Mouse (Mus musculus): ENCODE measurements around the gene Dleu7.

The Dleu7 gene

DNA sequence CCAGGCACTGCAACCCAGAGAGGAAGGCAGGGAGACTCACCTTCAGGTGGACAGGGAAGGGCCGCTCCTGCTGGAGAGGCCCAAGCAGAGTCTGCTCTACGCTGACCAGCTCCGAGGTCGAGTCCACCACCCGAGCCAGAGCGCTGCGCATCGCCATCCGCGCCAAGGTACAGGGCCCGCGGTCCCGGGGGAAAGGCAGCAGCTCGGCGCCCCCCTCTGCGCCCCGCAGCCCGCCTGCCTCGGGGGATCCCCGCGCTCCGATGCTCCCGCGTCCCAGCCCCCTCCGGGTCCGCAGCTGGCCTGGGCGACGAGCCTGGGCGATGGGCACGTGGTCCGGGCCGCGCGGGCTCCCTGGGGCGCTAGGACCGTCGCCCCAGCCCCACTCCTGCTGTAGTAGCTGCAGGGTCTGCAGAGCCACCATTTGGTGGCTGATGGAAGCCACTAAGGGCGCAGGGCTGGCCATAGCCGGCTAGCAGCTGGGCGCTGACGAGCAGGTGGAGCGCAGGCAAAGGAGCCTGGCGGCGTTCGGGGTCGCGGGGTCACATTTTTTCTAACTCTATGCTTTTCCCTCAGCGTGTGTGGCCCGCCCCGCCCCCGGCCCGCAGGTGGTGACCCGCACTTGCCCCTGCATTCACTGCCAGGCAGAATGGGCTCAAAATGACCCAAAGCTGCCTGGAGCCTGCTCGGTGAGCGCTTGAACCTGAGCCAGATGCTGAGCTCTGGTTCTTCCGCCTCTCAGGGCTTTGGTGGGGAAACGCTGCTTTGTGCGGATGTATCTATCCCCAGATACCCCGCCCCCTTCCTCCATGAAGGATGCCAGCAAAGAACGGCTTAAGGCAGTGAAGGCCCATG is at the start of gene Dleu7, which contains the start of gene Rnaseh2b:
Dleu7 (minus strand) TSS at position 560 of the 852 bp plus-strand sequence.
Rnaseh2b (plus strand) TSS at position 102 of the 852 bp plus-strand sequence.
- peak; percentile 51 for DNase-seq (ENCODE audit: low read depth)

GRCm38 (mm10) chr14:62341887-62342642 is 49.2 kb upstream of the Dleu7 start:
- DNase-seq (ENCODE audit: low read depth) = no peak

- no peak for DNase-seq (ENCODE audit: low read depth)
These were observed 46.3 kb upstream of the Dleu7 start for GRCm38 (mm10) chr14:62339196-62339595.

DNA sequence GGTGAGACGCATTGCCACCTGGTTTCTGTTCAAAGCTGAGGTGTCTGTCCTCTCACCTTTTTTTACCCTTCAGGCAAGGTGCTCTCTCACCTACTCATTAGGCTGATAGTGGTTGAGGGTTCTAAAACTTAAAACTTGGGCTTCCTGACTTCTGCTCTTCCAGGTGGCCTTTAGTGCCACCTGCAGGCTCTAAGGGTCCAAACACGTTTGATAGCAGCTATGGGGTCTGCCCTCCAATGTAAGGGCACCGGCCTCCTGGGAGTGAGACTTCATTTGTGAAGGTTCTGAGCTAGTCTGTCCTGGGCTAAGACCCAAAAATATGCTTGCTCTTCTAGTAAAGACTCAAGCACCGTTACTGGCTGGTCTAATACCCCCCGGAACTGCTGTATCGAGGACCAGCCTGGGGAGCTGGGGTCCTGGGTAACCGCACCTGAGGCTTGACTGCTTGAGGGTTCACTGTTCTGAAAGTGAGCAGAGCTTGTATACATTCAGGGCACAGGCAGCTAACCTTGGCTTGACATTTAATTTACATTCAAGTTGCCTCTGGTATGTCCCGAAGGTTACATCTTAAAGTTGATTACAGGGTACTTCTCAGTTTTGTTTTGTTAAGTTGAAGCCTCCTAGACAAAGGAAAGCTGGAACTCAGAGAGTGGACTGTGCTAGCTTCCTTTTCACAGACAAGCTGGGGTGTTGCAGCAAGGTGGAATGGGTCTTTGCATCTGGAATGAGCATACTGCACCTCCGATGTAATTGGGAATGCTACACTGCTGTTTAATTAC is 41.3 kb upstream of the Dleu7 start:
- peak; percentile 24 for DNase-seq (ENCODE audit: low read depth)

GRCm38 (mm10) chr14:62331866-62332619 is 39.2 kb upstream of the Dleu7 start:
- peak; percentile 82 for DNase-seq (ENCODE audit: low read depth)

DNA sequence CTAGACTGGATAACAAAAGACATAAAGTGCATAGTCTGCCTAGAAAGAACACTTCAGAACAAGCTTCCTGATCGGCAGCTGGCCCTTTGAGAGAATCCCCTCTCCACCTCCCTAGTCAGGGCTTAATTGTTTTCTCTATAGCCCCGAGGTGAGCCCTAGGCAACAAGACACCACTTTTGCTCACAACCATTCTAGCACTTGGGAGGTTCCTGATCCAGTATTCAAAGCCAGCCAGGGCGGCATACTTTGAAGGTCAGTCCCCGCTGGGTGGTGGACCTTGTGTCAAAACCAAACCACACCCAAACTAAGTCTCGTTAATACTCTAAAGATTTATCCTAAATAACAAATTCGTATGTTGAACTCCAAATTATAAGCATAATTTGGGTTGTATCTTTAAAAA is 38.6 kb upstream of the Dleu7 start:
- DNase-seq (ENCODE audit: low read depth) = peak; percentile 10

GRCm38 (mm10) chr14:62329631-62330030 is 36.8 kb upstream of the Dleu7 start:
- no peak for DNase-seq (ENCODE audit: low read depth)

DNA sequence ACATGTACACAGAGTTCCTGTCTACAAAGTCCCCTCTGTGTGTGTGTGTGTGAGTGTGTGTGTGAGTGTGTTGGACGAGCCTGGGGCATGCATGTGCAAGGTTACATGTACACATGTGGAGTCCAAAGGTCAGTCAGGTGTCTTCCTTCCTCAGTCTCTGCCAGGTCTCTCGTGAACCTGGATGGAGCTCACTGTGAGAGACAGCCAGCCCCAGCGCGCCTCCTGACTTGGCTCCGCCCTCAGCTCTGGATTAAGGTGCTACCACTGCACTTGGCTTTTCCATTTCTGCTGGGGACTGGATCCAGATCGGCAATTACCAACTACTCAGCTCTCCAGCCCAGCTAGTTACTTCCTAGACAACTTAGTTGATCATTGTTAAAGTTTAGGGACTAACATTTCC is 35.8 kb upstream of the Dleu7 start:
- no peak for DNase-seq (ENCODE audit: low read depth)

DNA sequence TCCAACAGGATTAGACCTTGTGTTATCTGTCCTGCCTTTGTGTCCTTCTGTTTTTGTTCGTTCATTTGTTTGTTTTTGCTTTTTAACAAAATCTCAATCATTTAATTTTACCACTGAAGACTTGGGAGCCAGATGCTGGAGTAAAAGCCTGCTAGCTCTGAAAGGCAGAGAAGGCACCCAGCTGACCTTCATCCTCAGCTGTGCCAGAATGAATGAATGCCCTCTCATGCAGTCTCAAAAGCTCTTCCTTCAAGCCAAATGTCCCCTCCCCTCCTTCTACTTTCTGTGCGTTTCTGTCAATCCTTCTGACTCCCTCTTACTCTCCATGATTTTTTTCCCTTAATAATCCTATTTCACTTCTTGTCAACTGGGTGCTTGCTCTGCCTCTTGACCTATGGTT is 34.3 kb upstream of the Dleu7 start:
- no peak for DNase-seq (ENCODE audit: low read depth)

DNA sequence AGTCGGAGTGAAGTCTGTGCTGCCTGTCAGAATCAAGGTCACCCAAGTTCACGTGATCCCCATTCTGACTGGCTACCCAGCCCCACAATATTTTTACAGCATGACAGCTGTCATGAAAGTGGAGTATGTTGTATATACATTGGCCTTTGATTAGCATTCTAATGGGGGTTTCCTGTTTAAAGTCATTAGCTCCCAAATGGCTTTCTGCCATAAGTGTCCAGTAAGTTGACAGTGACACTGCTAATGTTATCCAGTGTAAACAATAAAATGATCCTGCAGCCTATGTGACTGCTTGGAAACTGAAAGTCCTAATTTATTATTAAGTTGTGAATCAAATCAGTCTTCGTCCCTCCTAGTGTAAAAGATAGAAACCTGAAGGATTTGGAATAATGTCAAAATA is 33.2 kb upstream of the Dleu7 start:
- no peak for DNase-seq (ENCODE audit: low read depth)

DNA sequence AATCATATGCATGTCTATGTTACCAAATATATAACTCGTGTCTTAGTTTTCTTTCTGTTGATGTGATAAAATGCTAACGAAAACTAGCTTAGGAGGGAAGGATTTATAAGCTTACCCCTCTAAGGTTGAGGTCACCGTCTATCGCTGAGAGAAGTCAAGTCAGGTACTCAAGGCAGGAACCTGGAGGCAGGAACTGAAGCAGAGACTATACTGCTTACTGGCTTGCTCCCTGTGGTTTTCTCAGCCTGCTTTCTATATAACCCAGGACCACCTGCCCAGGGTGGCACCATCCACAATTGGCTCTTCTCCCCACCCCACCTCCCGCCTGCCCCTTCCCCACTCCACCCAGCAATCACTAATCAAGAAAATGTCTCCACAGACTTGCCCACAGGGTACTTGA is 32.1 kb upstream of the Dleu7 start:
- no peak for DNase-seq (ENCODE audit: low read depth)

DNA sequence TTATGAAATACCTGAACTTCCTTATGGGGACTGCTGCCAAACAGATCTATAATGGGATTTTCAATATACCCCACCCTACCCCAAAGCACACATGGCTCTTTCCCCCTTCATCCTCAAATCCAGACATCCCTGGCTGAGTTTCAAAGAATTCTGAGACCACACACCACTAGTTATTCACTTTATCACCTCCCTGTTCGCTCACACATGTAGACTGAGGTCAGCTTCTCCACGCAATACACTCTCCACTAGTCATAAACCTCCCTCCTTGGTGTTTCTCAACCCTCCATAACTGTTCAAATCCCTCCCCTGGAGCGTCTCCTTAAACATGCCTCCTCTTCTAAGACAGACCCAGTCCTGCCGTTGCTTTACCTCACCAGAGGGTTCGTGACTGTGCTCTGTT is 30.6 kb upstream of the Dleu7 start:
- DNase-seq (ENCODE audit: low read depth) = no peak

- no peak for DNase-seq (ENCODE audit: low read depth)
These were observed 29.9 kb upstream of the Dleu7 start for GRCm38 (mm10) chr14:62322581-62323344.

DNA sequence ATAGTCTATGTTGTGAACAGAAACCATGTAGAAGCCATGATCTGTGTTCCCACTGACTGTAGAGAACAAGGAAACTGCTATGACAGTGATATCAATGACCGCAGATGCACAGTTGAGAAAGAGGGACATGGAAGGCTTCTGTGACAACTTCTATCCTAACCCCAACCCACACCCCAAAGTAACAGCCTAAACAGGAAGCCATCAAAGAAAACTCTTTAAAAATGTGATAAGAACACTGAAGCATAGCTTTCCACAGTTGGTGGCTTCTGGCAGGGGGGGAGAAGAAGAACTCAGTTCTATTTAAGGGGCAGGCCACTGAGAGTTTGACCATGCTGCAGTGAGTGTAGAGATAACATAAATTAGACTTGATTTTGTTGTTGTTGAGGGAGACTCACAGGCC is 18.8 kb upstream of the Dleu7 start:
- no peak for DNase-seq (ENCODE audit: low read depth)

- no peak for DNase-seq (ENCODE audit: low read depth)
These were observed 16.2 kb upstream of the Dleu7 start for GRCm38 (mm10) chr14:62309026-62309425.

DNA sequence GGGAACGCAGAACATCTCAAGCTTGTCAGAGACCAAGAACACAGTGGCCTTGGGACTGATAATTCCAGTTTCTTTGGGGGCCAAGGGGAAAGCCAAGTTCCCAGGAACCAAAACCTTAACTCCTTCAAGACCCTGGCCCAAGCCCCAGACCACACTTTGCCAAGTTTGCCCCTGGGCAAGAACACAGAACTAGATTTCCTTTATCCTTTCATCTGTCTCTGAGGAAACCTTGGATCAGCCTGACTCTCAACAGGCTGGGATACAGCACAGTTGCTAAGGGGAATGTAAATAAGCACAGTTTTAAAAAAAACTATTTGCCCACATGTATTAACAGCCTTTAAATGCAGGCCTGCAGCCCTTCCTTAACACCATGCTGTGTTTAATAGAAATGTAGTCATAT is 14.7 kb upstream of the Dleu7 start:
- DNase-seq (ENCODE audit: low read depth) = no peak

DNA sequence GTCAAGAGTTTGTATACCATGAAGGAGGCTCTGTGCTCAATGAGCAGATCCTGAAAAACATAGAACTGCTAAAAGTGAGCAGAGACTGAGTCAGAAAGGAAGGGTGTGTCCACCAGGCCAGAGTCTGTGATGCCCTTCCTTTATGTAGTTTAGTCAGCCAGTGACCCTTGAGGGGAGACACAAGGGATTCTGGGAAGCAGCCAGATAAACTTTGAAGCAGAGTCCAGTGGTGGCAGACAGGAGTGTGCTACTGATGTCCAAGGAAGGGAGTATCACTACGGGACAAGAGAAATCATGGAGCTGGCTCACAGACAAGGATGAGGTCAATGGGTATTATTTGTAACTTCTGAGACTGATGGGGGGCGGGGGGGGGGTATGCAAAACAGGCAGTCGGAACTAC is 7.2 kb upstream of the Dleu7 start:
- no peak for DNase-seq (ENCODE audit: low read depth)

- no peak for DNase-seq (ENCODE audit: low read depth)
These were observed 6.0 kb upstream of the Dleu7 start for GRCm38 (mm10) chr14:62298808-62299207.

DNA sequence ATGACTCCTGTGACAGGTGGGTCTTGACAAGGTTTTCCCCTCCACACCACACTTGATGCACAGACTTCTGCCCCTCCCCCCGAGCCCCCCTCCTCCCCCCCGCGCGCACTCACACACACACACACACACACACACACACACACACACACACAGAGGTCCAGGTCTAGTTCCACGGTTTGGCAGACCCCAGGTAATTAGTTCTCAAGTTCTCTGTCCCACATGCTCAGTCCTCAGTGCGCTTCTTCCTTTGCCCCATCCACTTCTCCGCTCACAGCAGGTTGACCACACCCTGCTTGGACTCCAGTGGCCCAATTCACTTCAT is 720 bp downstream of the Dleu7 start:
- no peak for DNase-seq (ENCODE audit: low read depth)

- no peak for DNase-seq (ENCODE audit: low read depth)
These were observed 1.4 kb downstream of the Dleu7 start for GRCm38 (mm10) chr14:62291406-62291987.

- DNase-seq (ENCODE audit: low read depth) = no peak
These were observed 4.1 kb downstream of the Dleu7 start for GRCm38 (mm10) chr14:62288731-62289130.
